Mouse (Mus musculus) kidney, embryonic 15.5 days (tissue): ENCODE results near the gene Syf2. TPM values are rescaled to one million over a fixed set of nuclear protein-coding genes. Genes with fewer than 3 reads are reported as not detected.
"Not testable (repeated sequence)": the region's sequence is repeated elsewhere in the genome, so short reads cannot be mapped to it uniquely, and the experiment has no call there.

Source experiments
- ATAC-seq: fragments of 200-750 bp; cut with Nextera tagmentation; replicated peaks from 2 replicates; pipeline ENCODE4 v1.8.0; 2017; ENCODE audit warnings: moderate TSS enrichment; ENCODE audit not compliant: low FRiP score
- H3K27ac ChIP-seq: fragments of 300-500 bp; sonication (generic); 2 replicates; pipeline ENCODE4 v1.5.1; 2015; ENCODE audit warnings: mild to moderate bottlenecking, inconsistent platforms
- H3K27me3 ChIP-seq: fragments of 300-500 bp; sonication (generic); 2 replicates; pipeline ENCODE4 v1.6.1; 2015; ENCODE audit warnings: inconsistent platforms
- H3K36me3 ChIP-seq: fragments of 300-500 bp; sonication (generic); 2 replicates; pipeline ENCODE4 v1.6.1; 2015; ENCODE audit warnings: inconsistent platforms
- H3K4me1 ChIP-seq: fragments of 300-500 bp; sonication (generic); 2 replicates; pipeline ENCODE4 v1.6.1; 2015; ENCODE audit warnings: inconsistent platforms
- H3K4me2 ChIP-seq: fragments of 300-500 bp; sonication (generic); 2 replicates; pipeline ENCODE4 v1.6.1; 2015; ENCODE audit warnings: moderate library complexity, mild to moderate bottlenecking, inconsistent platforms
- H3K4me3 ChIP-seq: fragments of 300-500 bp; sonication (generic); replicated peaks from 2 replicates; pipeline ENCODE4 v1.5.1; 2015; ENCODE audit warnings: mild to moderate bottlenecking, inconsistent platforms
- H3K9ac ChIP-seq: fragments of 300-500 bp; sonication (generic); 2 replicates; pipeline ENCODE4 v1.6.1; 2015; ENCODE audit warnings: mild to moderate bottlenecking, inconsistent platforms
- H3K9me3 ChIP-seq: fragments of 300-500 bp; sonication (generic); replicated peaks from 2 replicates; pipeline ENCODE4 v1.6.1; 2016; ENCODE audit warnings: inconsistent platforms
- WGBS: fragments of 180-500 bp; shearing (Covaris S2); methylation state at CpG from one replicate; pipeline ENCODE4 v1.1.7; 2015; ENCODE audit warnings: mixed read lengths; 5-methylcytosine and 5-hydroxymethylcytosine counted together
- polyA plus RNA-seq: library from polyadenylated mRNA; unstranded; fragments of >200 nt; fragmentation: Nextera tagmentation; extraction: Ambion mirVana; gene quantifications from 2 replicates; pipeline ENCODE4 v1.2.1, GENCODE M21; 2015

Syf2 gene
- 82.7 and 83.9 TPM in 2 replicates for polyA plus RNA-seq

GRCm38 (mm10) chr4:134930684-134931481 is at the start of gene Syf2:
Syf2 (plus strand) TSS chr4:134930898.
- peak; percentile 98 for ATAC-seq
- peaks cover 26% of the 10 kb centered on the region for H3K4me1 ChIP-seq
- peaks cover 63% of the 10 kb centered on the region for H3K36me3 ChIP-seq
- peak within 1 kb of the TSS; percentile 73 for H3K27ac ChIP-seq
- H3K4me2 ChIP-seq = peak within 1 kb of the TSS; percentile 73
- H3K9me3 ChIP-seq = no peaks in the 10 kb centered on the region
- H3K4me3 ChIP-seq = peak within 1 kb of the TSS; percentile 99
- H3K9ac ChIP-seq = peak within 1 kb of the TSS; percentile 80
- no peaks in the 10 kb centered on the region for H3K27me3 ChIP-seq
- WGBS = under 1% methylated on average over 68 of the region's 68 CpGs

- Histone ChIP-seq H3K9me3 (no peaks in the 10 kb centered on the region), H3K27ac (no peak overlapping the region), H3K4me1 (peaks cover 12% of the 10 kb centered on the region), H3K36me3 (no peaks in the 10 kb centered on the region), H3K4me3 (no peak overlapping the region), H3K4me2 (no peak overlapping the region), H3K9ac (no peak overlapping the region), H3K27me3 (no peaks in the 10 kb centered on the region)
- ATAC-seq = no peak
- 37% methylated on average over 7 of the region's 7 CpGs for WGBS
Observed at GRCm38 (mm10) chr4:134883266-134883665, 47.4 kb upstream of the Syf2 start.

GRCm38 (mm10) chr4:134883808-134884207 is 46.9 kb upstream of the Syf2 start:
- 89% methylated on average over 10 of the region's 10 CpGs for WGBS
- ATAC-seq = no peak
- H3K27ac ChIP-seq = no peak overlapping the region
- no peak overlapping the region for H3K4me3 ChIP-seq
- no peak overlapping the region for H3K9ac ChIP-seq
- no peak overlapping the region for H3K4me2 ChIP-seq
- H3K4me1 ChIP-seq = peaks cover 12% of the 10 kb centered on the region
- no peaks in the 10 kb centered on the region for H3K27me3 ChIP-seq
- H3K9me3 ChIP-seq = no peaks in the 10 kb centered on the region
- H3K36me3 ChIP-seq = no peaks in the 10 kb centered on the region

- WGBS = 88% methylated on average over 4 of the region's 4 CpGs
- no peak for ATAC-seq
Observed at GRCm38 (mm10) chr4:134884364-134884763, 46.3 kb upstream of the Syf2 start.

DNA sequence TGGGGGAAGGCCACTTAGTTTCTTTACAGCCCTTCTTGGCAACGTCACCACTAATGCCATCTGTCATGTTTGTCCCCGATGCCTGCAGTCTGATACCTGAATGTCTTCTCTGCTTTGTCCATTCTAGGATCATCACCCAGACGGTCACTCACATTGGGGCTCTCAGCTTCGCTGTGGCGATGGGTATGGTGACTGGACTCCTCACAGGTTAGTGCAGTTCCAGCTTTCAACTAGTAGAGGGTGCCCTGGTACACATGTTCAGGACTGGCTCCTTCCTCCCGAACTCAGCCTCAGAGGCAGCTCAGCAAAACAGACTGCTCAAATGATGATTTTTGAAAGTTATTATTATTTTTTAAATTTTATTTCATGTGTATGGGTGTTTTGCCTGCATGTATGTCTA is 38.6 kb upstream of the Syf2 start:
- Histone ChIP-seq H3K9me3 (no peaks in the 10 kb centered on the region), H3K27me3 (no peaks in the 10 kb centered on the region), H3K4me1 (no peaks in the 10 kb centered on the region), H3K4me2 (no peak overlapping the region), H3K27ac (no peak overlapping the region), H3K4me3 (no peak overlapping the region), H3K36me3 (peaks cover 21% of the 10 kb centered on the region), H3K9ac (no peak overlapping the region)
- 77% methylated on average over 6 of the region's 6 CpGs for WGBS
- no peak for ATAC-seq

More at GRCm38 (mm10) chr4:134884364-134884763, 46.3 kb upstream of the Syf2 start:
- Histone ChIP-seq H3K27me3 (no peaks in the 10 kb centered on the region), H3K36me3 (no peaks in the 10 kb centered on the region), H3K9ac (no peak overlapping the region), H3K4me1 (peaks cover 6% of the 10 kb centered on the region), H3K9me3 (no peaks in the 10 kb centered on the region), H3K27ac (no peak overlapping the region), H3K4me2 (no peak overlapping the region), H3K4me3 (no peak overlapping the region)

DNA sequence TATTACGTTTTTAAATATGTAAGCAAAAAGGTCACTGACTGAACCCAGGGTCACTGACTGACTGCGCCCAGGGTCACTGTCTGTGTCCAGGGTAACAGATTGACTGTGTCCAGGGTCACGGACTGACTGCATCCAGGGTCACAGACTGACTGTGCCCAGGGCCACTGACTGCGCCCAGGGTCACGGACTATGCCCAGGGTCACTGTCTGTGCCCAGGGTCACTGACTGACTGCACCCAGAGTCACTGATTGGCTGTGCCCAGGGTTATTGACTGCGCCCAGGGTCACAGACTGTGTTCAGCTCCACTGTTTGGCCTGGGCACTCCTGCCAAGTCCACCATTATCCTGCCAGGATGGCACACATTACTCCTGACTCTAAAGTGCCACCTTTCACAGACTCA is 33.4 kb upstream of the Syf2 start:
- H3K4me3 ChIP-seq = no peak overlapping the region
- no peaks in the 10 kb centered on the region for H3K9me3 ChIP-seq
- 87% methylated on average over 6 of the region's 6 CpGs for WGBS
- H3K36me3 ChIP-seq = peaks cover 73% of the 10 kb centered on the region
- no peak overlapping the region for H3K9ac ChIP-seq
- no peak overlapping the region for H3K27ac ChIP-seq
- no peak overlapping the region for H3K4me2 ChIP-seq
- no peaks in the 10 kb centered on the region for H3K4me1 ChIP-seq
- H3K27me3 ChIP-seq = no peaks in the 10 kb centered on the region
- ATAC-seq = no peak

- Histone ChIP-seq H3K27me3 (no peaks in the 10 kb centered on the region), H3K4me3 (no peak overlapping the region), H3K36me3 (peaks cover 100% of the 10 kb centered on the region), H3K4me2 (no peak overlapping the region), H3K9ac (no peak overlapping the region), H3K27ac (no peak overlapping the region), H3K4me1 (no peaks in the 10 kb centered on the region), H3K9me3 (no peaks in the 10 kb centered on the region)
- WGBS = 95% methylated on average over 8 of the region's 8 CpGs
- ATAC-seq = no peak
Observed at GRCm38 (mm10) chr4:134901126-134901525, 29.6 kb upstream of the Syf2 start.

DNA sequence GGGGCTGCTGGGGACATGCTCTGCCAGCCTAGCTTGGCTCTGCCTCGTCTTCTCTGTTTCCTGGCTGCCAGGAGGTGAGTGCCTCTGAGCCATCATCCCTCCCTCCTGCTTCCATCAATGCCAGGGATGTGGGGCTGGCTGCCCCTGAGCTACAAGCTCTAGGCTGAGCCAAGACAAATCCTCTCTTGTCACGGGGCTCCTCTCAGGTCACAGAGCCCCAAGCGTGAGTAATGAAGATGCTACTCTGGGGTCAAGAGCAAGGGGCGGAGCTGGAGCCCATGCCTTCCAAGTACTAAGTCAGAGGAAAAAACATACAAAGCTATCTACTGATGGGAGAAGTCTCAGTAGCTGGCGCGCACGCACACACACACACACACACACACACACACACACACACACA is 27.7 kb upstream of the Syf2 start:
- Histone ChIP-seq H3K36me3 (peaks cover 100% of the 10 kb centered on the region), H3K4me2 (no peak overlapping the region), H3K4me3 (no peak overlapping the region), H3K27me3 (no peaks in the 10 kb centered on the region), H3K9ac (no peak overlapping the region), H3K9me3 (no peaks in the 10 kb centered on the region), H3K27ac (no peak overlapping the region), H3K4me1 (no peaks in the 10 kb centered on the region)
- ATAC-seq = no peak
- 67% methylated on average over 7 of the region's 7 CpGs for WGBS

DNA sequence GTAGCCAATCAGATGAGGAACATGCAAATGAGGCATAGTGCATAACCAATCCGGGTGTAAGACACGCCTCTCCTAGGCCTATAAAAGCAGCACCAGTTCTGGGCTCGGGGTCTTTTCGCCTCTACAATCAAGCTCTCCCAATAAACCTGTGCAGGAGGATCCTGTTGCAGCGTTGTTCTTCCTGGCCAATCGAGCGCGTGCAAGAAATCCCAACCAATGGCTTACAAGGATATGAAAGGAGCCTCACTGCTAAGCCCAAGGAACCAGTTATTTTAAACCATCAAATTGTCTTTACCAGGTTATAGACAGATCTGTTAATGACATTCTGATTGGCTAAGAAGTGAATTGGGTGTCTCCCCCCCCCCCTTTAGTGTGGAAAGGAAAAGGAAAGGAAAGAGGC is 19.3 kb upstream of the Syf2 start:
- H3K4me2 ChIP-seq, H3K27me3 ChIP-seq, ATAC-seq, H3K27ac ChIP-seq, H3K4me3 ChIP-seq, H3K9me3 ChIP-seq, H3K9ac ChIP-seq: not testable (repeated sequence)
- Histone ChIP-seq H3K4me1 (peaks cover 17% of the 10 kb centered on the region), H3K36me3 (peaks cover 62% of the 10 kb centered on the region)
- 93% methylated on average over 7 of the region's 8 CpGs for WGBS

- no peak overlapping the region for H3K9ac ChIP-seq
- H3K4me3 ChIP-seq = peak overlapping the region; percentile 98
- no peak for ATAC-seq
- peaks cover 17% of the 10 kb centered on the region for H3K4me1 ChIP-seq
- H3K27ac ChIP-seq = no peak overlapping the region
- H3K9me3 ChIP-seq = no peaks in the 10 kb centered on the region
- peak overlapping the region; percentile 57 for H3K4me2 ChIP-seq
- H3K27me3 ChIP-seq = no peaks in the 10 kb centered on the region
- 34% methylated on average over 3 of the region's 3 CpGs for WGBS
- H3K36me3 ChIP-seq = peaks cover 42% of the 10 kb centered on the region
Observed at GRCm38 (mm10) chr4:134913413-134913812, 17.3 kb upstream of the Syf2 start.

GRCm38 (mm10) chr4:134914122-134914863 is 16.4 kb upstream of the Syf2 start:
- peaks cover 33% of the 10 kb centered on the region for H3K36me3 ChIP-seq
- no peaks in the 10 kb centered on the region for H3K9me3 ChIP-seq
- H3K4me3 ChIP-seq = peak overlapping the region; percentile 98
- H3K4me1 ChIP-seq = peaks cover 17% of the 10 kb centered on the region
- peak overlapping the region; percentile 97 for H3K27ac ChIP-seq
- ATAC-seq = peak; percentile 68
- peak overlapping the region; percentile 87 for H3K9ac ChIP-seq
- 1% methylated on average over 43 of the region's 43 CpGs for WGBS
- no peaks in the 10 kb centered on the region for H3K27me3 ChIP-seq
- H3K4me2 ChIP-seq = peak overlapping the region; percentile 57

GRCm38 (mm10) chr4:134914864-134915209 is 15.9 kb upstream of the Syf2 start, which contains the start of gene Tmem50a:
Tmem50a (minus strand) TSS chr4:134915024.
- Histone ChIP-seq H3K9me3 (no peaks in the 10 kb centered on the region), H3K36me3 (peaks cover 28% of the 10 kb centered on the region), H3K27me3 (no peaks in the 10 kb centered on the region), H3K27ac (peak within 1 kb of the TSS; percentile 97), H3K4me2 (peak within 1 kb of the TSS; percentile 57), H3K9ac (peak within 1 kb of the TSS; percentile 87), H3K4me1 (peaks cover 17% of the 10 kb centered on the region), H3K4me3 (peak within 1 kb of the TSS; percentile 98)
- under 1% methylated on average over 25 of the region's 25 CpGs for whole genome bisulfite sequencing
- peak; percentile 94 for ATAC-seq
